Mouse (Mus musculus) bone marrow macrophage, adult 2 months (primary cell): ENCODE data around the gene Leng8. TPM values are rescaled to one million over a fixed set of nuclear protein-coding genes. Genes with fewer than 3 reads are reported as not detected.

Source experiments
- H3K27ac ChIP-seq: 2 replicates; pipeline ENCODE4 v1.5.1; 2012; ENCODE audit warnings: low read depth, low read length; ENCODE audit not compliant: insufficient read depth
- H3K4me1 ChIP-seq: 2 replicates; pipeline ENCODE4 v1.6.1; 2012; ENCODE audit warnings: low read length; ENCODE audit not compliant: control insufficient read depth, insufficient read depth
- H3K4me3 ChIP-seq: 2 replicates; pipeline ENCODE4 v1.5.1; 2012; ENCODE audit warnings: mild to moderate bottlenecking, low read length, moderate library complexity; ENCODE audit not compliant: insufficient read depth
- CTCF ChIP-seq: IDR thresholded peaks from 2 replicates; pipeline ENCODE4 v1.5.1; 2012; ENCODE audit warnings: low read depth, mild to moderate bottlenecking, low read length, moderate library complexity
- POLR2A ChIP-seq: IDR thresholded peaks from 2 replicates; pipeline ENCODE4 v1.6.1; 2012; ENCODE audit warnings: mild to moderate bottlenecking, low read depth, low read length, borderline replicate concordance
- polyA plus RNA-seq: library from polyadenylated mRNA; stranded (reverse); fragments of >200 nt; gene quantifications from 2 replicates; pipeline ENCODE4 v1.2.4, GENCODE M21; 2012; ENCODE audit not compliant: missing spikeins, insufficient read depth, insufficient read length

Gene Leng8
- polyA plus RNA-seq, 1 experiment, result 126 TPM

GRCm38 (mm10) chr7:4111766-4112165 is 25.1 kb upstream of the Leng8 start:
- Histone ChIP-seq H3K4me3 (no peak overlapping the region), H3K4me1 (0 out of 2 replicates have a peak, but pooled peaks cover 4% of the 10 kb centered on the region), H3K27ac (no peak overlapping the region)
- TF ChIP-seq POLR2A, result no peak

- Histone ChIP-seq H3K27ac (no peak overlapping the region), H3K4me3 (no peak overlapping the region)
- TF ChIP-seq POLR2A (no peak), CTCF (no peak)
Measured at GRCm38 (mm10) chr7:4117050-4117814, 19.6 kb upstream of the Leng8 start.

GRCm38 (mm10) chr7:4119344-4119902 is 17.4 kb upstream of the Leng8 start, which contains the start of gene Ttyh1:
Ttyh1 (plus strand) TSS chr7:4119408.
- peak; percentile 39; the same call in 1 of the 2 replicates for TF ChIP-seq CTCF
- TF ChIP-seq POLR2A, result no peak
- no peak within 1 kb of the TSS for H3K4me3 ChIP-seq
- no peak within 1 kb of the TSS for H3K27ac ChIP-seq
- no peaks in the 10 kb centered on the region for H3K4me1 ChIP-seq

More at GRCm38 (mm10) chr7:4117050-4117814, 19.6 kb upstream of the Leng8 start:
- H3K4me1 ChIP-seq, result 0 out of 2 replicates have a peak, but pooled peaks cover 4% of the 10 kb centered on the region

GRCm38 (mm10) chr7:4119976-4120921 is 16.6 kb upstream of the Leng8 start:
- H3K4me3 ChIP-seq, result no peak overlapping the region
- TF ChIP-seq CTCF (no peak), POLR2A (no peak)
- no peaks in the 10 kb centered on the region for H3K4me1 ChIP-seq
- no peak overlapping the region for H3K27ac ChIP-seq

- Histone ChIP-seq H3K27ac (no peak overlapping the region), H3K4me1 (no peaks in the 10 kb centered on the region), H3K4me3 (no peak overlapping the region)
- no peak for TF ChIP-seq POLR2A
- TF ChIP-seq CTCF, result no peak
Measured at GRCm38 (mm10) chr7:4122076-4122768, 14.6 kb upstream of the Leng8 start.

GRCm38 (mm10) chr7:4122783-4123182 is 14.1 kb upstream of the Leng8 start:
- TF ChIP-seq POLR2A (no peak), CTCF (no peak)
- H3K4me3 ChIP-seq, result no peak overlapping the region
- no peaks in the 10 kb centered on the region for H3K4me1 ChIP-seq
- no peak overlapping the region for H3K27ac ChIP-seq

GRCm38 (mm10) chr7:4123732-4124131 is 13.1 kb upstream of the Leng8 start:
- no peak for TF ChIP-seq CTCF
- TF ChIP-seq POLR2A, result no peak
- no peaks in the 10 kb centered on the region for H3K4me1 ChIP-seq
- no peak overlapping the region for H3K4me3 ChIP-seq
- H3K27ac ChIP-seq, result no peak overlapping the region

- TF ChIP-seq POLR2A, result no peak
- TF ChIP-seq CTCF, result no peak
- H3K27ac ChIP-seq, result no peak overlapping the region
- no peak overlapping the region for H3K4me3 ChIP-seq
- no peaks in the 10 kb centered on the region for H3K4me1 ChIP-seq
Measured at GRCm38 (mm10) chr7:4124315-4124759, 12.5 kb upstream of the Leng8 start.

GRCm38 (mm10) chr7:4124856-4125255 is 12.0 kb upstream of the Leng8 start:
- no peak overlapping the region for H3K27ac ChIP-seq
- TF ChIP-seq POLR2A (no peak), CTCF (no peak)
- no peaks in the 10 kb centered on the region for H3K4me1 ChIP-seq
- H3K4me3 ChIP-seq, result no peak overlapping the region
